Mouse (Mus musculus) stomach, embryonic 16.5 days (tissue): ENCODE data around the gene Dtx3l. TPM values are rescaled to one million over a fixed set of nuclear protein-coding genes. Genes with fewer than 3 reads are reported as not detected.
A peak's percentile ranks its signal among the peaks of the same experiment; 100 is the strongest.

Experiments used
- ATAC-seq: fragments of 200-750 bp; cut with Nextera tagmentation; 2 replicates; pipeline ENCODE4 v1.8.0; 2017; ENCODE audit warnings: moderate number of reproducible peaks, moderate TSS enrichment; ENCODE audit not compliant: insufficient read depth, low FRiP score
- H3K27ac ChIP-seq: fragments of 300-500 bp; sonication (generic); 2 replicates; pipeline ENCODE4 v1.5.1; 2014; ENCODE audit warnings: low read length
- H3K27me3 ChIP-seq: fragments of 300-500 bp; sonication (generic); 2 replicates; pipeline ENCODE4 v1.6.1; 2014; ENCODE audit warnings: low read length, control low read depth, mixed read lengths; ENCODE audit not compliant: control insufficient read depth, insufficient read depth
- H3K36me3 ChIP-seq: fragments of 300-500 bp; sonication (generic); 2 replicates; pipeline ENCODE4 v1.6.1; 2014; ENCODE audit warnings: low read length; ENCODE audit not compliant: control insufficient read depth, insufficient read depth
- H3K4me1 ChIP-seq: fragments of 300-500 bp; sonication (generic); 2 replicates; pipeline ENCODE4 v1.6.1; 2014; ENCODE audit warnings: low read length, control low read depth, mixed read lengths; ENCODE audit not compliant: control insufficient read depth, insufficient read depth
- H3K4me2 ChIP-seq: fragments of 300-500 bp; sonication (generic); 2 replicates; pipeline ENCODE4 v1.6.1; 2014; ENCODE audit warnings: low read depth, low read length, mixed read lengths
- H3K4me3 ChIP-seq: fragments of 300-500 bp; sonication (generic); replicated peaks from 2 replicates; pipeline ENCODE4 v1.5.1; 2014; ENCODE audit warnings: mild to moderate bottlenecking, low read length
- H3K9ac ChIP-seq: fragments of 300-500 bp; sonication (generic); 2 replicates; pipeline ENCODE4 v1.6.1; 2014; ENCODE audit warnings: low read length
- H3K9me3 ChIP-seq: fragments of 300-500 bp; sonication (generic); replicated peaks from 2 replicates; pipeline ENCODE4 v1.6.1; 2016; ENCODE audit warnings: low read length, control low read depth; ENCODE audit not compliant: control insufficient read depth
- WGBS: fragments of 180-500 bp; shearing (Covaris S2); extraction: QIAGEN DNeasy Blood & Tissue Kit; methylation state at CpG from one replicate; pipeline ENCODE4 v1.1.7; 2014; 5-methylcytosine and 5-hydroxymethylcytosine counted together
- polyA plus RNA-seq: library from polyadenylated mRNA; unstranded; fragments of >200 nt; fragmentation: Nextera tagmentation; extraction: Ambion mirVana; gene quantifications from 2 replicates; pipeline ENCODE4 v1.2.1, GENCODE M21; 2015

Dtx3l gene
- polyA plus RNA-seq, 1 experiment from 2014 or later = 7.1 TPM

- Histone ChIP-seq H3K9ac (0 out of 2 replicates have a peak overlapping the region, but pooled peaks have one; percentile 19), H3K27ac (peak overlapping the region; percentile 74)
- peak; percentile 72 for ATAC-seq
Measured at GRCm38 (mm10) chr16:35939690-35940089, 739 bp upstream of the Dtx3l start.

GRCm38 (mm10) chr16:35939261-35939660, 310 bp upstream of the Dtx3l start:
- peak overlapping the region; percentile 74 for H3K27ac ChIP-seq
- H3K4me1 ChIP-seq = 0 out of 2 replicates have a peak, but pooled peaks cover 7% of the 10 kb centered on the region
- no peaks in the 10 kb centered on the region for H3K27me3 ChIP-seq
- H3K4me3 ChIP-seq = peak overlapping the region; percentile 78
- peak; percentile 7; the same call in 1 of the 2 replicates for ATAC-seq
- peak overlapping the region; percentile 85 for H3K9ac ChIP-seq
- 9% methylated on average over 6 of the region's 6 CpGs for WGBS
- no peaks in the 10 kb centered on the region for H3K9me3 ChIP-seq
- H3K4me2 ChIP-seq = peak overlapping the region; percentile 62
- H3K36me3 ChIP-seq = 0 out of 2 replicates have a peak, but pooled peaks cover 3% of the 10 kb centered on the region

More at GRCm38 (mm10) chr16:35939690-35940089, 739 bp upstream of the Dtx3l start:
- Histone ChIP-seq H3K36me3 (0 out of 2 replicates have a peak, but pooled peaks cover 3% of the 10 kb centered on the region), H3K4me2 (peak overlapping the region; percentile 62), H3K27me3 (no peaks in the 10 kb centered on the region), H3K4me3 (peak overlapping the region; percentile 78), H3K9me3 (no peaks in the 10 kb centered on the region), H3K4me1 (0 out of 2 replicates have a peak, but pooled peaks cover 7% of the 10 kb centered on the region)
- 13% methylated on average over 9 of the region's 9 CpGs for WGBS

- no peak overlapping the region for H3K9ac ChIP-seq
- H3K9me3 ChIP-seq = no peaks in the 10 kb centered on the region
- ATAC-seq = no peak
- H3K27ac ChIP-seq = no peak overlapping the region
- 0 out of 2 replicates have a peak, but pooled peaks cover 3% of the 10 kb centered on the region for H3K4me1 ChIP-seq
- H3K36me3 ChIP-seq = 0 out of 2 replicates have a peak, but pooled peaks cover 2% of the 10 kb centered on the region
- 70% methylated on average over 10 of the region's 10 CpGs for WGBS
- no peaks in the 10 kb centered on the region for H3K27me3 ChIP-seq
- no peak overlapping the region for H3K4me2 ChIP-seq
- no peak overlapping the region for H3K4me3 ChIP-seq
Measured at GRCm38 (mm10) chr16:35933181-35933580, 5.8 kb downstream of the Dtx3l start.

- WGBS = 82% methylated on average over 19 of the region's 19 CpGs
- Histone ChIP-seq H3K36me3 (0 out of 2 replicates have a peak, but pooled peaks cover 2% of the 10 kb centered on the region), H3K27ac (no peak overlapping the region), H3K4me1 (0 out of 2 replicates have a peak, but pooled peaks cover 3% of the 10 kb centered on the region), H3K4me2 (no peak overlapping the region), H3K4me3 (no peak overlapping the region), H3K9ac (no peak overlapping the region), H3K27me3 (no peaks in the 10 kb centered on the region), H3K9me3 (no peaks in the 10 kb centered on the region)
- no peak for ATAC-seq
Measured at GRCm38 (mm10) chr16:35932179-35933055, 6.5 kb downstream of the Dtx3l start.

GRCm38 (mm10) chr16:35924341-35924740, 14.6 kb downstream of the Dtx3l start:
- no peaks in the 10 kb centered on the region for H3K4me1 ChIP-seq
- H3K36me3 ChIP-seq = no peaks in the 10 kb centered on the region
- H3K4me3 ChIP-seq = no peak overlapping the region
- 85% methylated on average over 5 of the region's 5 CpGs for WGBS
- no peak for ATAC-seq
- no peak overlapping the region for H3K9ac ChIP-seq
- no peaks in the 10 kb centered on the region for H3K9me3 ChIP-seq
- no peak overlapping the region for H3K4me2 ChIP-seq
- H3K27me3 ChIP-seq = no peaks in the 10 kb centered on the region
- H3K27ac ChIP-seq = no peak overlapping the region

- no peak overlapping the region for H3K4me2 ChIP-seq
- no peaks in the 10 kb centered on the region for H3K36me3 ChIP-seq
- no peaks in the 10 kb centered on the region for H3K9me3 ChIP-seq
- no peak overlapping the region for H3K9ac ChIP-seq
- no peaks in the 10 kb centered on the region for H3K27me3 ChIP-seq
- H3K4me1 ChIP-seq = no peaks in the 10 kb centered on the region
- H3K27ac ChIP-seq = no peak overlapping the region
- no peak for ATAC-seq
- H3K4me3 ChIP-seq = no peak overlapping the region
- 67% methylated on average over 7 of the region's 7 CpGs for WGBS
Measured at GRCm38 (mm10) chr16:35923546-35924198, 15.3 kb downstream of the Dtx3l start.

- Histone ChIP-seq H3K9ac (no peak overlapping the region), H3K9me3 (no peaks in the 10 kb centered on the region), H3K36me3 (no peaks in the 10 kb centered on the region), H3K27me3 (no peaks in the 10 kb centered on the region), H3K4me3 (no peak overlapping the region), H3K4me2 (no peak overlapping the region), H3K27ac (no peak overlapping the region), H3K4me1 (no peaks in the 10 kb centered on the region)
- WGBS = 71% methylated on average over 3 of the region's 3 CpGs
- no peak for ATAC-seq
Measured at GRCm38 (mm10) chr16:35922301-35922895, 16.6 kb downstream of the Dtx3l start.

GRCm38 (mm10) chr16:35921676-35922235, 17.2 kb downstream of the Dtx3l start:
- no peak overlapping the region for H3K4me2 ChIP-seq
- H3K4me1 ChIP-seq = no peaks in the 10 kb centered on the region
- 78% methylated on average over 2 of the region's 2 CpGs for WGBS
- no peak overlapping the region for H3K27ac ChIP-seq
- H3K4me3 ChIP-seq = no peak overlapping the region
- ATAC-seq = no peak
- H3K27me3 ChIP-seq = no peaks in the 10 kb centered on the region
- H3K9ac ChIP-seq = no peak overlapping the region
- no peaks in the 10 kb centered on the region for H3K9me3 ChIP-seq
- H3K36me3 ChIP-seq = no peaks in the 10 kb centered on the region
